Mouse (Mus musculus) midbrain, embryonic 16.5 days (tissue): Measurements from ENCODE around the gene Phf14. TPM values are rescaled to one million over a fixed set of nuclear protein-coding genes. Genes with fewer than 3 reads are reported as not detected.

Source experiments
- ATAC-seq: fragments of 200-750 bp; cut with Nextera tagmentation; 2 replicates; pipeline ENCODE4 v1.8.0; 2017; ENCODE audit warnings: moderate TSS enrichment
- H3K27ac ChIP-seq: fragments of 300-500 bp; sonication (generic); 2 replicates; pipeline ENCODE4 v1.5.1; 2014; ENCODE audit warnings: mild to moderate bottlenecking, low read length, mixed read lengths
- H3K27me3 ChIP-seq: fragments of 300-500 bp; sonication (generic); 2 replicates; pipeline ENCODE4 v1.6.1; 2014; ENCODE audit warnings: low read depth, low read length, mixed read lengths; ENCODE audit not compliant: control insufficient read depth, insufficient read depth
- H3K36me3 ChIP-seq: fragments of 300-500 bp; sonication (generic); 2 replicates; pipeline ENCODE4 v1.6.1; 2014; ENCODE audit warnings: mild to moderate bottlenecking, low read length, moderate library complexity, mixed read lengths; ENCODE audit not compliant: control insufficient read depth, insufficient read depth
- H3K4me1 ChIP-seq: fragments of 300-500 bp; sonication (generic); 2 replicates; pipeline ENCODE4 v1.6.1; 2014; ENCODE audit warnings: mild to moderate bottlenecking, low read length, mixed read lengths; ENCODE audit not compliant: control insufficient read depth, insufficient read depth
- H3K4me2 ChIP-seq: fragments of 300-500 bp; sonication (generic); 2 replicates; pipeline ENCODE4 v1.6.1; 2014; ENCODE audit warnings: mild to moderate bottlenecking, low read length, mixed read lengths
- H3K4me3 ChIP-seq: fragments of 300-500 bp; sonication (generic); 2 replicates; pipeline ENCODE4 v1.5.1; 2014; ENCODE audit warnings: low read depth, mild to moderate bottlenecking, low read length, moderate library complexity, mixed read lengths
- H3K9ac ChIP-seq: fragments of 300-500 bp; sonication (generic); 2 replicates; pipeline ENCODE4 v1.6.1; 2014; ENCODE audit warnings: low read depth, low read length, mixed read lengths
- H3K9me3 ChIP-seq: fragments of 300-500 bp; sonication (generic); replicated peaks from 2 replicates; pipeline ENCODE4 v1.6.1; 2014; ENCODE audit warnings: mild to moderate bottlenecking, low read length, mixed read lengths; ENCODE audit not compliant: control insufficient read depth, poor library complexity, severe bottlenecking
- WGBS: fragments of 180-500 bp; shearing (Covaris S2); extraction: QIAGEN DNeasy Blood & Tissue Kit; methylation state at CpG from one replicate; pipeline ENCODE4 v1.1.7; 2014; 5-methylcytosine and 5-hydroxymethylcytosine counted together
- polyA plus RNA-seq: library from polyadenylated mRNA; unstranded; fragments of >200 nt; fragmentation: Nextera tagmentation; extraction: Ambion mirVana; gene quantifications from 2 replicates; pipeline ENCODE4 v1.2.1, GENCODE M21; 2015

Gene Phf14
- polyA plus RNA-seq, 1 experiment from 2014 or later: 81.2 TPM

DNA sequence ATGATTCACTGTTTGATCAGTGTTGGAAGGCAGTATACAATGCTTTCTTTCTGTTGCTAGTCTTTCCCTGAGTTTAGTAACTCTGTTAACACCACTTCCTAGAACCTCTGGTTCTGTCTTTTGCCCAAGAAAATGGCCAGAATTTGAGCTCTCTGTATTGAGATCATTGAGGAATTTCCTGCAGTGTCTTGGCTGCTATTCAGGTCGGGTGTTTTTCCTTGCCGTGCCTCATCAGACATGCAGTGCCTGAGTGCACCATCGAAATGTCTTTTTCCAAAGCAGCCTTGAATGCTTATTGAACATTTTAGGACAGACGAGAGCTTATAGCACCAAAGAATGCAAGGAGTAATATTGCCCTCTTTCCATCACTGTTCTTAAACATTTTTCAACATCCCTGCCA, 127.0 kb downstream of the Phf14 start:
- WGBS: 60% methylated on average over 4 of the region's 4 CpGs
- ATAC-seq: no peak
- no peak overlapping the region for H3K4me2 ChIP-seq

GRCm38 (mm10) chr6:12038268-12038667, 130.7 kb downstream of the Phf14 start:
- 78% methylated on average over 7 of the region's 7 CpGs for WGBS
- no peaks in the 10 kb centered on the region for H3K9me3 ChIP-seq
- H3K36me3 ChIP-seq: no peaks in the 10 kb centered on the region

More for the DNA sequence above, 127.0 kb downstream of the Phf14 start:
- H3K36me3 ChIP-seq: no peaks in the 10 kb centered on the region
- no peak overlapping the region for H3K27ac ChIP-seq
- no peak overlapping the region for H3K4me3 ChIP-seq
- H3K27me3 ChIP-seq: no peaks in the 10 kb centered on the region
- H3K9ac ChIP-seq: no peak overlapping the region
- no peaks in the 10 kb centered on the region for H3K4me1 ChIP-seq
- H3K9me3 ChIP-seq: no peaks in the 10 kb centered on the region

DNA sequence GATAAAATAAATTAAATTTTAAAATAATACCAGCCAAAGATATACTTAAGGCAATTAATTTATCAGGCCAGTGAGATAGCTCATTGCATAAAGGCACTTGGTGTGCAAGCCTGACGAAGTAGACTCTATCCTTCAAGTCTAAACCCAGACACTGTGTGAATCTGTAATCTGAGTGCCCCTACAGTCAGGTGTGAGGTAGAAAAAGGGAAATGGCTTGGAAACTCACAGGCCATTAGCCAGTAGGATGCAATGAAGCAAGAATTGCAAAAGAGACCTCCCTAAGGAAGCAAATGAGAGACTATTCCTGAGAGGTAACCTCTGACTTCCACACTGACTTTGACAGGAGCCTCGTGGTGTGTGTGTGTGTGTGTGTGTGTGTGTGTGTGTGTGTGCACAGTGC, 145.3 kb downstream of the Phf14 start:
- Histone ChIP-seq H3K27ac (no peak overlapping the region), H3K27me3 (no peaks in the 10 kb centered on the region), H3K9ac (no peak overlapping the region), H3K36me3 (no peaks in the 10 kb centered on the region; the same call in 1 of the 2 replicates), H3K4me3 (no peak overlapping the region), H3K9me3 (no peaks in the 10 kb centered on the region), H3K4me1 (no peaks in the 10 kb centered on the region; the same call in 1 of the 2 replicates), H3K4me2 (no peak overlapping the region)
- WGBS: 83% methylated on average over 2 of the region's 2 CpGs
- ATAC-seq: no peak

More at GRCm38 (mm10) chr6:12038268-12038667, 130.7 kb downstream of the Phf14 start:
- H3K4me1 ChIP-seq: no peaks in the 10 kb centered on the region
- no peaks in the 10 kb centered on the region for H3K27me3 ChIP-seq
- ATAC-seq: no peak
- no peak overlapping the region for H3K4me2 ChIP-seq
- H3K9ac ChIP-seq: no peak overlapping the region
- H3K27ac ChIP-seq: no peak overlapping the region
- H3K4me3 ChIP-seq: no peak overlapping the region

- ATAC-seq: no peak
- H3K27me3 ChIP-seq: no peaks in the 10 kb centered on the region
- 66% methylated on average over 3 of the region's 3 CpGs for WGBS
- no peaks in the 10 kb centered on the region for H3K36me3 ChIP-seq
- H3K4me2 ChIP-seq: no peak overlapping the region
- H3K9me3 ChIP-seq: no peaks in the 10 kb centered on the region
- H3K9ac ChIP-seq: no peak overlapping the region
- H3K4me1 ChIP-seq: no peaks in the 10 kb centered on the region; the same call in 1 of the 2 replicates
- no peak overlapping the region for H3K27ac ChIP-seq
- H3K4me3 ChIP-seq: no peak overlapping the region
Observed at GRCm38 (mm10) chr6:12054149-12054548, 146.5 kb downstream of the Phf14 start.

GRCm38 (mm10) chr6:12058717-12059116, 151.1 kb downstream of the Phf14 start:
- no peak for ATAC-seq
- H3K4me2 ChIP-seq: no peak overlapping the region
- H3K4me1 ChIP-seq: no peaks in the 10 kb centered on the region; the same call in 1 of the 2 replicates

DNA sequence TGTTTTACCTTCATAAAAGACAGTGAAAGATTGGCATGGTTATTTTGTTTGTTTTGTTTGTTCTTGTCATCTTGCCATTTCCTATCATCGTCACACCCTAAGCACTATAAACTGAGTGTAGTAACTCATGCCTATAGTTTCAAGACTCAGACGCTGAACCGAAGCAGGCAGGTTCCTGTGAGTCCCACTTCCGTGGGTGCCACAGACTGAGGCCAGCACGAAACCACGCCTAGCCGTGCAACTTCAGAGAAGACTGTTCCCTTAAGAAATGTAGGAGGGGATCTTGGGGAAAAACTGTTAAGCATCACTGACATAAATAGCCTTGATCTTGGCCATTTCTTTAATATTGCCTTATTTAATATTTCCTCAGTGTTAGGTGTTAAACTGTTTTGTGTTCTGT, 152.4 kb downstream of the Phf14 start:
- H3K27me3 ChIP-seq: no peaks in the 10 kb centered on the region
- no peaks in the 10 kb centered on the region for H3K36me3 ChIP-seq
- H3K4me3 ChIP-seq: no peak overlapping the region
- H3K4me1 ChIP-seq: no peaks in the 10 kb centered on the region; the same call in 1 of the 2 replicates
- no peak overlapping the region for H3K9ac ChIP-seq
- 95% methylated on average over 7 of the region's 7 CpGs for WGBS
- no peak for ATAC-seq
- no peak overlapping the region for H3K4me2 ChIP-seq
- H3K9me3 ChIP-seq: no peaks in the 10 kb centered on the region
- no peak overlapping the region for H3K27ac ChIP-seq

More at GRCm38 (mm10) chr6:12058717-12059116, 151.1 kb downstream of the Phf14 start:
- no peaks in the 10 kb centered on the region for H3K36me3 ChIP-seq
- no peaks in the 10 kb centered on the region for H3K9me3 ChIP-seq
- WGBS: 78% methylated on average over 5 of the region's 5 CpGs
- H3K27ac ChIP-seq: no peak overlapping the region
- H3K4me3 ChIP-seq: no peak overlapping the region
- H3K9ac ChIP-seq: no peak overlapping the region
- H3K27me3 ChIP-seq: no peaks in the 10 kb centered on the region

DNA sequence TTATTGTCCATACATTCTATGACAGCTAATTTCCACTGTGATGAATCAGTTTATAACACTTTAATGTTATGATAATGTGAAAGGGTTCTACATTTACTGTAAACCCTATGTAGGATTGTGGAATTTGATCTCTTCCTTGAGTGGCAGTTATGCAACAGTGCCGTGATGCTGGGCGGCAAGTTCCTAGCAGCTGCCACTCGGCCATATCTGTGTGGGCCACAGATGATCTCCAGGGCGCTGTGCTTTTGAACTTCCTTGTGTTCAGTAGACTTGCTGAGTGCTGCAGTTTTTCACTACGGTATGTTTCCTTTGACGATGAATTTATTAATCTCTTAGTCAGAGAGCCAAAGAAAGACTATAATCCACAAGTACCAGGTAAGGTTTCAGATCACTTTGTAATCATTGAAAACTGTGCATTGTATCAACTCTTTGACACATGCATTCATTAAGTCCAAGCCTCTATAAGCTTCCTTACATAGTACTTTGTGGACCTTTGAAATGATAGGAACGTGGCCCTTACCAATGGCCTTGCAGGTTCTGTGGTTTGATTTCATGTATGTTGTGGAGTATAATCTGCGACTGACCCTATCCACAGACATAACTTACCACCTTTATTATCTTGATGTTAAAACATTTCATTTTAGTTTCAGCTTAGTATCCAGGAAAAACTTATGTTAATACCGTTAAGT, 153.0 kb downstream of the Phf14 start:
- 80% methylated on average over 9 of the region's 9 CpGs for WGBS
- Histone ChIP-seq H3K27ac (no peak overlapping the region), H3K4me1 (no peaks in the 10 kb centered on the region; the same call in 1 of the 2 replicates), H3K4me2 (no peak overlapping the region), H3K27me3 (no peaks in the 10 kb centered on the region), H3K4me3 (no peak overlapping the region), H3K36me3 (no peaks in the 10 kb centered on the region), H3K9ac (no peak overlapping the region), H3K9me3 (no peaks in the 10 kb centered on the region)
- no peak for ATAC-seq

GRCm38 (mm10) chr6:12067956-12068355, 160.3 kb downstream of the Phf14 start:
- H3K27me3 ChIP-seq: no peaks in the 10 kb centered on the region
- H3K4me1 ChIP-seq: no peaks in the 10 kb centered on the region
- 65% methylated on average over 4 of the region's 4 CpGs for WGBS
- ATAC-seq: no peak
- no peak overlapping the region for H3K4me2 ChIP-seq
- H3K9me3 ChIP-seq: no peaks in the 10 kb centered on the region
- no peak overlapping the region for H3K27ac ChIP-seq
- no peak overlapping the region for H3K4me3 ChIP-seq
- H3K9ac ChIP-seq: no peak overlapping the region
- H3K36me3 ChIP-seq: 0 out of 2 replicates have a peak, but pooled peaks cover 2% of the 10 kb centered on the region

- no peak for ATAC-seq
- WGBS: 94% methylated on average over 2 of the region's 2 CpGs
Observed at GRCm38 (mm10) chr6:12069357-12069756, 161.7 kb downstream of the Phf14 start.

More at GRCm38 (mm10) chr6:12069357-12069756, 161.7 kb downstream of the Phf14 start:
- Histone ChIP-seq H3K4me3 (no peak overlapping the region), H3K36me3 (0 out of 2 replicates have a peak, but pooled peaks cover 2% of the 10 kb centered on the region), H3K4me2 (no peak overlapping the region), H3K27me3 (no peaks in the 10 kb centered on the region), H3K4me1 (no peaks in the 10 kb centered on the region), H3K9ac (no peak overlapping the region), H3K27ac (no peak overlapping the region), H3K9me3 (no peaks in the 10 kb centered on the region)
